Mouse (Mus musculus): ENCODE measurements around the gene Per1.
"Not testable (repeated sequence)": the region's sequence is repeated elsewhere in the genome, so short reads cannot be mapped to it uniquely, and the experiment has no call there.

Gene Per1

DNA sequence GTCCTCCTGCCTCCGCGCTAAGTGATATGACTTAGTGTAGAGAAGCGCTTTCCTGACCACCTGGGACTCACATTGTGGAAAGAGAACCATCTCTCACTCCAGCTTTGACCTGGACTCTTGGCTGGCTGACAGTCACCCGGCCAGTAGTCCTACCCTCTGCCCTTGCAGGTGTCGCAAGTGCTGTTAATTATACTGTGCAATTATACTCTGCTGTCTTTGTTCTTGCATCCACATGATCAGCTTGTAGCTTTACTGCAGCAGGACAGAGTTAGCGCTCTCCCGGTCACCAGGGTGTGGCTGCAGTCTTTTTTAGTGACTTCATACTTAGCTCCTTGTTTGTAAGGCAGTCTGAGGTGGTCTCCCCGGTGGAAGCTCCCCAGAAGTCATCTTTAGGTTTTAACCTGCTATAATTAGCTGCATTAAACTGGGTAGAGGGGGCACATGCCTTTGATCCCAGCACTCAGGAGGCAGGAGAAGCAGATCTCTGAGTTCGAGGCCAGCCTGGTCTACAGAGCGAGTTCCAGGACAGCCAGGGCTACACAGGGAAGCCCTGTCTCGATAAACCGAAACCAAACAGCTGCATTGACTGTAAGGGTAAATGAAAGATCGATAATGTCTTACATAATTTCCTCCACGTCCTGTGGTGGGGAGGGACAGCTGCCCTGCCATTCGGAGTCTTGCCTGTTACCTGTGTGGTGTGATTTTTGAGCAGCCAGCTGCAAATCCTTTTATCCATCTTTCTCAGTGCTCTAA is 14.7 kb upstream of the Per1 start:
- in situ Hi-C loops (cut with MboI; ENCODE audit: low sequenced_read_pairs): no loop called here

DNA sequence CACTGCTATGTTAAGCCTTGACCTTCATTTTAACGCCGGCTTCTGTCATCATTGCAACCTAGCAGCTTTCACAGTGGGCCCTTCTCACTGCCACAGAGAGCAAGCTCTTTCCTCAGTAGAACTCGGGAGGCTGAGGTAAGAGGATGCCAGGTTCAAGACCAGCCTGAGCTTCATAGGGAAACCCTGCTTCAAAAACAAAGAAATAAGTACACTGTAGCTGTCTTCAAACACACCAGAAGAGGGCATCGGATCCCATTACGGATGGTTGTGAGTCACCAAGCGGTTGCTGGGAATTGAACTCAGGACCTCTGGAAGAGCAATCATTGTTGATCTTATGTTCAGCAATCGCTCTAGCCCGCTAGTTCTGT is 14.2 kb upstream of the Per1 start:
- in situ Hi-C loops (cut with MboI; ENCODE audit: low sequenced_read_pairs): no loop called here

DNA sequence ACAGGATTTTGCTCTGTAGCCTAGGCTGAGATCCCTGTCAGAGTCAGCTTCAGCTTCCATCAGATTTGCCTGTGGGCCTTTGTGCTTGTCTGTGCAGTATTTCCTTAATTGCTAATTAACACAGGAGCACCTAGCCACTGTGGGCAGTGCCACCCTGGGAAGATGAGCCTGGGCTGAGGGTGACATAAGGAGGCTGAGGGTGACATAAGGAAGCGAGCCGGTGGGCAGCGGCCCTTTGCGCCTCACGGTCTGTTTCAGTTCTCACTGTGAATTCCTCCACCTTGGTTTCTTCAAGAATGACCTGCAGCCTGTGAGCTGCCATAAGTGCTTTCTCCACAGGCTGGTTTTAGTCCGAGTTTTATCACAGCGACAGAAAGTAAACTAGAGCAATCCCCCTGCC is 13.4 kb upstream of the Per1 start:
- in situ Hi-C loops (cut with MboI; ENCODE audit: low sequenced_read_pairs): no loop called here

DNA sequence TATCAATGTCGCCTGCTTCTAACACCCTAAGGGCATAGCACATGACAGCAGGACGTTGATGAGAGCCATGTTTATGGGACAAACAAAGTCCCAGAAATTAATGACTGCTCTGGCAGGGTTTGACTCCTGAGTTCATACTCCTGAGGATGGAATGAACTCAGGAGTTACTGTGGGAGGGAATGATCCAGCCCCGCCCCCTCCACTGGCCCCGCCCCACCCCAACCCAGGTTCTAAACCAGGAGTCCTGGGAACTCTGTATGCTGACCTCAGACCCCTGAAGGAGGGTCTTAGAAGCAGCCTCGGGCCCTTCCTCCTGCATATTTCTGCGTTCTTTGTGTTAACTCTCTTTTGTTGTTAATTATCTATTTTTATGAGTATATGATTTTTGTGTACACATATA is 9.4 kb upstream of the Per1 start:
- in situ Hi-C loops (cut with MboI; ENCODE audit: low sequenced_read_pairs): no loop called here

DNA sequence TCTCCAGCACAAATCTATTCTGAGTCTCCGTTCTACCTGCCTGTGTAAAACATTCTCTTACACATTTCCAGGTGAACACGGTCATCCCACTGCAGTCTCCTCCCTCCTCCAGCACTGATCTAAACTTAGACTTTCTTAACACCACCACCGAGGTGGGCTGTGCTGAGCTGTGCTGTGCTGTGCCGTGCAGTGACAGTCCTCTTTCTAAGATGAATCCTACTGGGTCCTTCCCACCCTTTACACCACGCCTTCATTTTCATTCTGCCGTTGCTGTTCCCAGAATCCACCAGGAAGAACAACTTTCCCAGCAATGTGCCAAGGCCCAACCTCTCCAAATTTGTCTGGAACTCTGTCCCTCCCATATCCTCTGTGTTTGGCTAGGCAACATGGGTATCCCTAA is 8.6 kb upstream of the Per1 start:
- in situ Hi-C loops (cut with MboI; ENCODE audit: low sequenced_read_pairs): no loop called here

DNA sequence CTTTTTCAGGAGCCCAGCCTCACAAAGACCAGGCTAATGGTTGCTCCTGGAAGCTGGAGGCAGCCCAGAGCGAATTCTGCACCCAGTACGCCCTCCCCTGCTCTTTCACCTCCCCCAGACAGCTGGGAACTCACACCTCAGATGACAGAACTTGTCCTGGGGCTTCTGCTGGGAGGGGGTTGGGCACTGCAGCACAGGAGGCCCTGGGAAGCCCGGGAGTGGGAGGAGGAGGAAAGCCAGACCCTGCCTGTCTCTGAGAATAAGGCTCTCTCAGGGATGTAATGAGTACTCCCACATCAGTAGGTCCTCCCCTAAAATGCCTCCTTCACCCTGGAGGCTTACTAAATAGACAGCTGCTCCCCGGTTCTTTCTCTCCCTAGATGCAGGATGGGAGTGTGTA is 7.9 kb upstream of the Per1 start:
- in situ Hi-C loops (cut with MboI; ENCODE audit: low sequenced_read_pairs): no loop called here

DNA sequence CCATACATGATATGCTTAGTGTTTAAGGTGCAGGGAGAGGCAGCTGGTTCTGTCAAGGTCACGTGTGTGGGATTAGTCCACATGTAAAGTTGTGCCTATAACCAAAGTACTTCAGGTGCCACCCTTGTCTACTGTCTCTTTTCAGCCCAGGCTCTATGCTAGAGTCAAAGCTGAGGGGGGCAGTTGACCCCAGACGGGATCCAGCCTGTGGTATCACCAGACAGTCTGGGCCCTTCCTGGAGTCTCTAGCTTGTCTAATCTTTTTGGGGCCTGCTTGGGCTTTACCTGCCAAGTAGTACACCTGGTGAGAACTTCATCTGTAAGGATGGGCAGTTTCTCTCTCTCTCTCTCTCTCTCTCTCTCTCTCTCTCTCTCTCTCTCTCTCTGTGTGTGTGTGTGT is 7.4 kb upstream of the Per1 start:
- in situ Hi-C loops (cut with MboI; ENCODE audit: low sequenced_read_pairs): no loop called here

DNA sequence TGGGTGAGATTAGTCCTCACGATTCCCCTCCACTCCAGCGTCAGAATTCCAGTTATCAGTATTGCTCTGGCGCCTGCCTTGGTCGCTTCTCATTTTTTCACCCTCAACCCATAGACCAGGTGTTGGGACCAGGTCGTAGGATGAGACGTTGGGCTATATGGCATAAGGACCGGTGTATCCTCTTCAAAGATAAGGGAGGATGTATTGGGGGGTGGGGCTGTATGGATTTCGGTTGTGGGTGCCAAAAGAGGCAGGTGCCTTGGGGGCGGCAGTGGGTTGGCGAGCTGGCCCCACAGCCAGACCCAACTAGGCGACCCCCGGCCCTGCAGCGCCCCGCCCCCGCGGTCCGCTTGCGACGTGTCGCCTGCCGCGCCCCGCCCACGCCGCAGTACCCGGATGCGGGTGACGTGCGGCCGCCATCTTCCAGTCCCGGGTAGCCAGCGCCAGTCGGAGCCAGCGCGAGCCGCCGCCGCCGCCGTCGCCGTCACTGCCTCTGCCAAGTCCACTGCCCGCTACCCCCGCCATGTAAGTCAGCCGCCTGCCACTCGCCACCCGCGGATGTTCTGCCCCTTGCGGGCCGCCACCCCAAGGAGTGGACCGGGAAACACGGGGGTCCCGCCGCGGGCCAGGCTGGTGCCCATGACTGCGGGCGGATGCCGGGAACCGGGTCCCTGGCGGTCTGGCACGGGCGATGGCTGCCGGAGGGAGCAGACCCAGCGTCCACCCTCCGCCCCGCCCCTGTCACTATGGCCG is 6.7 kb upstream of the Per1 start, which contains the start of gene Vamp2:
Gene Vamp2 (plus strand): TSS at position 388 of the 753 bp plus-strand sequence.
- in situ Hi-C loops (cut with MboI; ENCODE audit: low sequenced_read_pairs): no loop called here

DNA sequence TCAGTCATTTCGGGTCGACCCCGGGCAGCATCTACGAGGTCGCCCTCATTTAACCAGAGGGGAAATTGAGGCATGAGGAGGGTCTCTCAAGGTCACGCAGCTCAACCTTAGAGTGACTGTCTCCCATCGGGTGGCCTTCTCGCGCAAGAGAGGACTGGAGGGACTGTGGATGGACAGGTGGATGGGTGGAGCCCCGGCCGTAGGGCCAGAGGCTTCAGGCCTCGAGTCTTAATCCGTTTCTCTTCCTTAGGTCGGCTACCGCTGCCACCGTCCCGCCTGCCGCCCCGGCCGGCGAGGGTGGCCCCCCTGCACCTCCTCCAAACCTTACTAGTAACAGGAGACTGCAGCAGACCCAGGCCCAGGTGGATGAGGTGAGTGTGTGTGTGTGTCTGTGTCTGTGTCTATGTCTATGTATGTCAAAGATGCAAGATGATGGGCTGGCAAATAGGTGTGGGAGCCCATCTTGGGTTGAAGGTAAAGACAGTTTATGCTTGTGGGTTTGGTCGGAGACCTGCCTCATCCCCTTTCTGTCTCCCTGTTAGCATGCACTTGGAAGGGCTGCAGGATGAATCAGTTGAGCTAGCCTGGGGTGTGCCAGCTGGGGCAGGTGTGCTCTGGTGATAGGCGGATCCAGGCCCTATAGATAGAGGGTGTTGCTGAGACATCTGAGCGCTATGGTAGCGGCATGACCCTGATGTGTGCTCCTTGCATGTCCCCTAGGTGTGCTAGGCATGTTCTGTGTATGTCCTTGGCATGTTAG is 6.0 kb upstream of the Per1 start:
- in situ Hi-C loops (cut with MboI; ENCODE audit: low sequenced_read_pairs): no loop called here

DNA sequence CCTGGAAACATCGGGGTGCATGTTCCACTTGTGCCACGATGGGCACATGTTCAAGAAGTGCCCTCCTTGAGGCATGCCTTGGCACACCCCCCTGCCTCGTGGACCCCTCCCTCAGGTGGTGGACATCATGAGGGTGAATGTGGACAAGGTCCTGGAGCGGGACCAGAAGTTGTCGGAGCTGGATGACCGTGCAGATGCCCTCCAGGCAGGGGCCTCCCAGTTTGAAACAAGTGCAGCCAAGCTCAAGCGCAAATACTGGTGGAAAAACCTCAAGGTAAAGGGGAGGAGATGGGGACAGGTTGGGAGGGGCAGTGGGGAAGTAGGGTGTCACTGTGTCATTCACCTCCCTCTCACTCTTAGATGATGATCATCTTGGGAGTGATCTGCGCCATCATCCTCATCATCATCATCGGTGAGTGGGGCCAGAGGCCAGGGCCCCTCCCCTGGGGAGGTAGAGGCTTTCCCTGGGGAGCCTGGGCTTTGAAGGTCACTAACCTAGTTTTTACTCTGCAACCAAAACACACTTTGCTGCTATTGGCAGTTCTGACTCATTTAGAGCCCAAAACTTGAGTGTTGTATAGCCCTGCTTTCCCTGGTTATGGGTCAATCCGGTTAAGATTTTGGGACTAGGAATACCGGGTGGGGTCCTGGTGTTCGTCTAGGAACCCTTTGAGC is 5.3 kb upstream of the Per1 start:
- in situ Hi-C loops (cut with MboI; ENCODE audit: low sequenced_read_pairs): no loop called here

DNA sequence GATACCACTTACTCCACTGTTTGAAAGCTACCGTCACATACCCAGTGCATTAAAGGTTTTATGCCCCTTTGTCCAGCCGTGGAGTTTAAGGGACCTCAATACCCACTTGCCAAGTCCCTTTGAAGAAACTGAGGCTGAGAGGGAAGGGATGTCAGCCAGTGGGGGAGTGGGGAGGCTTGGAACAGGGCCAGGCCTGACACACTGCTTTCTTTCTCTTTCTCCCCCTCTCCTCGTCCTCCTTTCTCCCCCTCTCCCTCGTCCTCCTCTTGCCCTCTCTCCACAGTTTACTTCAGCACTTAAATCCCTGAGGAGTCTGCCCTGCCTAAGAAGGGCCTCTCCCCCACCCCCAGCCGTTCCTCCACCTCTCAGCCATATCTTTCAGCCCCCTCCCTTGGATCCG is 4.7 kb upstream of the Per1 start:
- in situ Hi-C loops (cut with MboI; ENCODE audit: low sequenced_read_pairs): no loop called here

DNA sequence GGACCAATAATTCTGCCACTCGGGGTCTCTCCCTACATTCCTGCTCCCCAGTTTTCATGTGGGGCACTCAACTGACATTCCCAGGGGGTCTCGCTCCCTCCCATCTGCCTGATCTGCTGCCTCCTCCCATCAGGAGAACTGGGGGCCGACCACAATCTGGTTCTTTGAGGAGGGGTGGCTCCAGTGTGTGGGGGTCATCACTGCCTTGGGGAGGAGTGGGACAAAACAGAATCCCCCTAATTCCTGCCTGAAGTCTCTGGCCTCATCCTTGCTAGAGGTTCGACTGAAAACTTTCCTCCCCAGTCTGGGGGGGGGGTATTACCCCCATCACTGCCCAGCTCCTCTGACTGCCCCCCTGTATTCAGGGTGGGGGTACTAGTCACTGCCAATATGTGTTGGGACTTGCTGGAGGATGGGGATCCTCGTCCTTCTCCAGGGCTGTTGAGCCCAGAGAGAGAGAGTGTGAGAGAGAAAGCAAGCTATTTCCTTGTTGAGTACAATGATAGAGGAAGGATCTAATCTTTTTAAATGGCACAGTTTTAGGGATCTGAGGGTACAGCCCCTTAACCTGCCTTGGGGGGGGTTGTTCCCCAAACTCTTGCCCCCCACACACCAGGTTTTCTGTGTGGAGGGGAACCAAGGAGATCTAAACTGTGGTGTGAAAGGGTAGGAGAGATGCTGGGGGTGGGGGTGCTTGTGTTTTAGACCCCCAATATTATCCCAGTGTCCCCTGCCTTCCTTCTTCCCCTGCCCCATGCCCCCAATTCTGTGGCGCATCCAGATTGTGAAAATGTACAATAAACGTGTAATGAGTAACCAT is 3.2 kb upstream of the Per1 start:
- in situ Hi-C loops (cut with MboI; ENCODE audit: low sequenced_read_pairs): no loop called here

DNA sequence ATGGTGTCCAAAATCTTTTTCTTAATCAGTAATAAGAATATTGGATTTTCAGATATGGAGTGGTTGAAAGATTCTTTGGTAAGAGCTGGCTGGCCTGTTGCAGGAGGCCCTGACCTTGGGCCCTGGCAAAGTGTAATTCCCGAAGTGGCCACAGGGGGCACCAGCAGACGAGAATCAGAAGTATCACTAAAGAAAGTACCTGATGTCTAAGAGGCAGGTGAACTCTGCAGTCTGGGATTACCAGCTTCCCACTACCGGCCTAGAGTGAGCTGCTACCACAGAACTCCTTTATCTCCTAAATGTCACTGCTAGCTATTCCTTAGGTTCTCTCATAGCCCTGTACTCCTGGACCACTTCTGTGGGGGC is 2.6 kb upstream of the Per1 start:
- in situ Hi-C loops (cut with MboI; ENCODE audit: low sequenced_read_pairs): no loop called here

DNA sequence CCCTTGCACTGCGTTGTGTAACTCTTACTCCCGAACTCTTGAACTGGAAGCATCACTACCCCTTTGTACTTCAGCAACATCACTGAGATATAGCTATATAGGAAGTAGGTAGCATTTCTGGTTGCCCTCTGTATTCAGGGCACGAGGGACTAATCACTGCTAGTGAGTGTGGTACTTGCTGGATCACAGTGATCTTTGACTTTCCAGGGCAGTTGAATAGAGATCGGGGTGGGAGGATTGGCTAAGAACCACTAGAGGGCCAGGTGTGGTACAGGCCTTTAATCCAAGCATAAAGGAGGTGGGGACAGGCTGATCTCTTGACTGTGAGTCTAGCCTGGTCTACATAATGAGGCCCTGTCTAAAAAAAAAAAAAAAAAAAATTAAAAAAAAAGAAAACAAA is 2.1 kb upstream of the Per1 start:
- in situ Hi-C loops (cut with MboI; ENCODE audit: low sequenced_read_pairs): no loop called here

DNA sequence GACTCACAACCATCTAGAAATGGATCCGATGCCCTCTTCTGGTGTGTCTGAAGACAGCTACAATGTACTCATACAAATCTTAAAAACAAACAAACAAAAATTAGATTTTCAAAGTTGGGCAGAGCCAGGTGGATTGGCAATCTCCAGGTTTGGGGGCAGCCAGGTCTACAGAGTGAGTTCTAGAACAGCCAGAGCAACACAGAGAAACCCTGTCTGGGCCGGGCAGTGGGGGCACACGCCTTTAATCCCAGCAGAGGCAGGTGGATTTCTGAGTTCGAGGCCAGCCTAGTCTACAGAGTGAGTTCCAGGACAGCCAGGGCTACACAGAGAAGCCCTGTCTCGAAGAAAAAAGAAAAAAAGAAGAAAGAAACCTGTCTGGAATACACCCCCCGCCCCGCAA is 1.2 kb upstream of the Per1 start:
- in situ Hi-C loops (cut with MboI; ENCODE audit: low sequenced_read_pairs): not testable (repeated sequence)

DNA sequence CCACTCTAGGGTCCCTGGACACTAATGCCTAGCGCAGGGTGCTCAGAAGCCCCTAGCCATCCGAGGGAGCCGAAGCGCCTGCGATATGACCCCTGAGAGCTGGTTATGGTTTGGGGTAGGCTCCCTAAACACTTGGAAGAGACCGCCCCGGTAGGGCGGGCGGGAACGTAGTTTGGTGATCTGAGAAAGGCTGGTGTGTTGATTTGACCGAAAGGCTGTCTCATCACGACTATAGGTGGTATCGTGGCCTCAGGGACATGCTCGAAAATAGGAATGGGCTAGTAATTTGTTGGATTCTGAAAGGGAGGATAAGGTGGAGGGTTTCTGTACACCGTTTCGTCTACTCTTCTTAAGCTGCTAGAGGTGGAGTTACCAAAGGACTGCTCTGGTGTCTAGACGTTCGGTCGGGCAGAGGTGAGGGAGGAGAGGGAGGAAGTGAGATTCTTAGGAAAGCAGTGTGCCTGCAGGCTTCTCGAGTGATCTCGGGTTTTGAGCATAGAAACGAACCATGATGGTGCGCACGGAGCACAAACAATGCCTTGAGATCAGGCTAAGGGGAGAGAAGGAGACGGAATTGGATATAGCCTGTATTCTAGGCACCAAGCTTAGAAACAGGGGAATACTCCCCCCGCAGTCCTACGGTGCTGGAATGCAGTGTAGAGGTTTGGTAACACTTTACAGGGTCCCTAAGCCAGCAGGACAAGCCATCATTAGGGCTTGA is 654 bp downstream of the Per1 start:
- in situ Hi-C loops (cut with MboI; ENCODE audit: low sequenced_read_pairs): no loop called here

DNA sequence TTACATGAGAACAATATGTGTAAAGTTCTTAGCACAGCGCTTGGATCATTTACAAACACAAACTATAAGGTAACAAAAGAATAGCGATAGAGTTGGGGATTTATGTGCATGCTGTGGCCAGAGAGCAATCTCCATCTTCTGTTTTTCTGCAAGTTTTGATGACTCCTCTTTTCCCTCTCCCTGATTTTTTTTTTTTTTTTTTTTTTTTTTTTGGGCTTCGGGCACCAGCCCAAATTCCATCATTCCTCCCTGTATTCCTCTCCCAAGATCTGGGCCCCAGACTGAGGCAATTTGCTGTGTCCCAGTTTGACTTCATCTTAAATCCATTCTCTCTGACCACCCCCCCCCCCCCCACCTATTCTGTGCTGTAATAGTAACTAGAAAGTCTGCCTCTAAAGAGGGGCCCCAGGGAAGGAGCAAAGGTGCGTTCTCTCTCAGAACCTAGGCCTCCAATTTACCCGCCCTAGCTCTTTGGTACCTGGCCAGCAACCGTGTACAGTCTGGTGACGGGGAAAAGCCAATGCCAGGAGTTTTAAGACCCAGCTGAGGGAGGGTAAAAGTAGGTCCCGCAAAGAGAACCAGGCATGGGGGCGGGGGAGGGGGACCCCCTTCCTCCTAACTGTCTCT is 1.5 kb downstream of the Per1 start:
- in situ Hi-C loops (cut with MboI; ENCODE audit: low sequenced_read_pairs): no loop called here

DNA sequence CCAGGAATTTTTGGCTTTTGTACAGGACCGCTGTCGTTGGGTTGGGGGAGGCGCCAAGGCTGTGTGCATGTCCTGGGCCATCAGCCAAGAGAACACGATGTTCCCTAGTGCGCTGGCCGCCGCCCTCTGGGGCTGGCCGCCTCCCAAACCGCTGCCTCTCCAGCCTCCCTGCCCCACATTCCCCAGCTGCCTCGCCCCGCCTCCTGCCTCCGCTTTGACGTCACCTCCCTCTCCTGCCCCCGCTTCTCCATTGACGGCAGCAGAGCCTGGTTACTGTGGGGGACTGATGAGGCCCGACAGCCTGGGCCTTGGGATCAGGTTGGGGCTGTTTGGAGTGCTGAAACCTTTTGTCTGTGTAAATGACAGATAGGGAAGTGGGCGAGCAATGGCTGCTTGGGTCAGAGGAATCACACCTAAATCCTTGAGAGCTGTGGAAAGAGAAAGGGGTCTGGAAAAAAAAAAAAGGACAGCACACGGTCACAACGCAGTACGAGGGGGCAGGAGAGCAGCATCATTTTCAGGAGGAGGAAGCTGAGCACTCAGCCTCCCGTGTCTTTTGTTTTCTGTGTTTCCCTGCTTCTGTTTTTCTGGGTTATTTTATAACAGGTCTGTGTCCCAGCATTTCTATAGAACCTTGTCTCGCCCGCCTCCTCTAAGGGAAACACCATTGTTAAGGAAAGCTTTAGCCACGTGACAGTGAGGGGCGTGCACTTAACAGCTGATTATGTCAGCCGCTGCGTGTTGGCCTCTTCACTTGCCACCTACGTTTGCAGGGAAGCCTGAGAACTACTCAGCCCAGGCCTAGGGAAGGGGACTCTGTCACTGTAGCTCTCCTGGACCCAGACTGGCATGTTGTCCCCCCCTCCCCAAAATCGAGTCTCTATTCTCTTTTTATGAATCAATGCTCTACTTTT is 2.2 kb downstream of the Per1 start:
- in situ Hi-C loops (cut with MboI; ENCODE audit: low sequenced_read_pairs): no loop called here

Data from CH12F3 (cell line).